Mouse (Mus musculus): Measurements from ENCODE around the gene Arid4a.
A peak's percentile ranks its signal among the peaks of the same experiment; 100 is the strongest.
"Not testable (repeated sequence)": the region's sequence is repeated elsewhere in the genome, so short reads cannot be mapped to it uniquely, and the experiment has no call there.

The Arid4a gene

DNA sequence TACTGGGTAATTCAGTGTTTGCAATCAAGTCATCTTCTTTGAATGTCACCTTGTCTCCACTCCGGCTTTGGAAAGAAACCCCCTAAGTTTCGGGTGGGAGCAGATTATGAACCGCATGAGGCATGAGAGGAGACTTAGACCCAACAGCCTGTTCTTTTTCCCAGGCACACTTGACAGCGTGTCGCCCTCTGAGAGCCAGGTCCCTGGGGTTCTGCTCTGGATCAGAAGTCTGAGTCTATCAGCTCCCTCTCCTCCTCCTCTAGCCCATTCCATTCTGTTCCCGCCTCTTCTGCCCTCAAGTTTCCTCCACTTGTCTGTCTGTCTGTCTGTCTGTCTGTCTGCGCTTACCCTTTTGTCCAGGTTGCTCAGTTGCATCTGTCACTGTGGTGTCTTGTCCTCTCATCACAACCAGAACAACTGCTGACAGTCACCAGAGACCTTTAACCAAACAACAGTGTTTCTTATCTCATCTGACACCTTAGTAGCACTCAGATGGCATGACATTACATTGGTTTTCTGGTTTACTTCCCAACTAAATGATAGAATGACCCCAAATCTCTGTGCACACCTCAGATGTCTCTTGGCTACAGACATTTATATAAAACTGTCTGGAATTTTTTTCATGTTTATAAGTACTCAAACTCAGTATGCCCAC is 36.7 kb downstream of the Arid4a start:
- no peak for DNase-seq (ENCODE audit: low read depth, low spot score)

DNA sequence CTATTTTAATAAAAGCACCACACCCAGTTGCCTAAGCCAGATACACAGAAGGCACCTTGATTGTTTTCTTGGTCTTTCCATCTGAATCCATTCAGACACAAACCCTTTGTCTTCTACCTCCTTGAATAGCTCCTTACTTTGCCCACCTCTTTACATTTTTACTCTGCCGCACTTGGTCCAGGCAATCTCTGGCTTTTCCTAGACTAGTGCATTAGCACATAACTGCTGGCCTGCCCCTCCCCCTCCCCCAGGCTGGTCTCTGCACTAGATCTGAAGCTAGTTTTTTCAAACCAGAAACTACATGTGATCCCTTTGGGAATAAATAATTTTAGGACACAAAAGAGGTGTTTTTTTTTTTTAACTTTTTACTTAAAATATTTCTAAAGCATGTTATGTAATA is 37.2 kb downstream of the Arid4a start:
- DNase-seq (ENCODE audit: low read depth, low spot score): no peak

DNA sequence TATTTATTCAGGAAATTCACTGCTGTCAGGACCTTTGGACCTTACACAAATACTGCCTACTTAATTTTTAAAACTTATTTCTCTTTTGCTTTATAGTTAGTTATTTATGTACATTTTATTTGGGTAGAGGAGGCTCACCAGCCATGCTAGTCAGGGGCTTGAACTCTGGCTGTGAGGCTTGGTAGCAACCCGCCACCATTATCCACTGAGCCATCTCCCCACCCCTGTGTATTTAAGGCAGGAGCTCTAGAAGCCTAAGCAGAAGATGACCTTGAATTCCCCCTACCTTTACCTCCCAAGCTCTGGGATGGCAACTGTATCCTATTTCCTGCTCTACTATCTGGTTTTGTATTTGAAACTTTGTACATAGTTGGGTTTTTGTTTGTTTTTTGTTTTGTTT is 37.7 kb downstream of the Arid4a start:
- DNase-seq (ENCODE audit: low read depth, low spot score): no peak

DNA sequence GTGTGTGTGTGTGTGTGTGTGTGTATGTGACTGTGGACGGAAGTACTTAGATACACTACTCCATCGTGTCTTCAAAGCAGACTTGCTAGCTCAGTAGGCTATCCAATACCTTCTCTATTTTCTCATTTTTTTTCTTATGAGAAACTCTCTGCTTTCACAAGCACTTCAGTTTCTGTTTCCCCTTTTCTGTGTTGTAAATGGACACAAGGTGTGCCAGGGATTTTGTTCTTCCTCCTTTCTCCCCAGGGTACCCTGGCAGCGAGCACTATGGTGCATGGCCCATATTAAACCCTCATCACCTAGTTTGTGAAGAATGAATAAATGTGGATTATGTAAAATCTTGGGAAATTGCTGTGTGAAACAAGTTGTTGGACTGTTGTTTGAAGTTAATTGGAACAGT is 39.7 kb downstream of the Arid4a start:
- no peak for DNase-seq (ENCODE audit: low read depth, low spot score)

DNA sequence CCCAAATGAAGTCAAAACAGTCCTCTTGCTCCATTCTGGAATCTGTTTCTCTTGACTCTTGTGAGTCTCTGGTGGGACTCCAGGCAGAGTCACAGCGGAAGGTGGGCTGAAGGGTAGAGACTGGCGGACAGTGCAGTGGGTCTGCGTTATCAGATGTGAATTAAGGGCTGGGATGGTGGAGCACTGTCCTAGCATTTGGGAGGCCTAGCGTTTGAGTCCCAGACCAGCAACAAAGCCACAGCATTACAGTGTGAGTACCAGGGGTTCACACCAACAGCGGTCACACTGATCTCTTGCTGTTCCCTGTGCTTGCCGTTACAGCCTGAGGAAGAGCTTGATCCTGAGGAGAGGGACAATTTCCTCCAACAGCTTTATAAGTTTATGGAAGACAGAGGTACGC is 44.0 kb downstream of the Arid4a start:
- no peak for DNase-seq (ENCODE audit: low read depth, low spot score)

DNA sequence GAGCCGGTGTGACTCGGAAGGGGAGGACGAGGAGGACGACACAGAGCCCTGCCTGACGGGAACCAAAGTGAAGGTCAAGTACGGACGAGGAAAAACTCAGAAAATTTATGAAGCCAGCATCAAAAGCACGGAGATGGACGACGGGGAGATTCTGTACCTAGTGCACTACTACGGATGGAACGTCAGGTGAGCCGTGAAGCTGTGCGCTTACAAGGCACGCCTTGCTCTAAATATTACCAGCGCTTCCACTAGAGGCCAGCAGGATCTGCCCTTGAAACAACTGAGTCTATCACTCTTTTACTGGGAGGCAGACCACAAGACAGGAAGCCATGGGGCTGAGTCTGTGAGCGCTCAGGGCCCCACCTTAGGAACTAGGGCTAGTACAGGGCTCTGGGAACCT is 54.1 kb downstream of the Arid4a start:
- no peak for DNase-seq (ENCODE audit: low read depth, low spot score)

DNA sequence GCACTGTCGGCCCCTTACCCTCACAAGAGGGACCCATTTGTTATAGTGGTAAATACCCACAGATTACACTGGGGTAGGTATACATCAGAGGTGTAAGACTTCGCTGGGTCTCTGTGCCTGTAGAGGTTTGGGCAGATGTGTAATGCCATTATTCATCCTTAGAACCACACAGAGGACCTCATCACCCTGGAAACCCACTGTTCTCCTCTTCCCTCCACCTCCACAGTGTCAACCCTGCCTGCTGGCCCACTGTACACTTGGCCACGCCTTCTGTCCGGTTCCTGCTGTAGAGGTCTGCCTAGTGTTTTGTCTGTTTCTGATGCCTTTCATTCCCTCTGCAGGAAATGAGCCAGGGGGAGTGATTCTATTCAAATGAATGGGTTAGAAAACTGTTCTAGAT is 56.3 kb downstream of the Arid4a start:
- DNase-seq (ENCODE audit: low read depth, low spot score): no peak

DNA sequence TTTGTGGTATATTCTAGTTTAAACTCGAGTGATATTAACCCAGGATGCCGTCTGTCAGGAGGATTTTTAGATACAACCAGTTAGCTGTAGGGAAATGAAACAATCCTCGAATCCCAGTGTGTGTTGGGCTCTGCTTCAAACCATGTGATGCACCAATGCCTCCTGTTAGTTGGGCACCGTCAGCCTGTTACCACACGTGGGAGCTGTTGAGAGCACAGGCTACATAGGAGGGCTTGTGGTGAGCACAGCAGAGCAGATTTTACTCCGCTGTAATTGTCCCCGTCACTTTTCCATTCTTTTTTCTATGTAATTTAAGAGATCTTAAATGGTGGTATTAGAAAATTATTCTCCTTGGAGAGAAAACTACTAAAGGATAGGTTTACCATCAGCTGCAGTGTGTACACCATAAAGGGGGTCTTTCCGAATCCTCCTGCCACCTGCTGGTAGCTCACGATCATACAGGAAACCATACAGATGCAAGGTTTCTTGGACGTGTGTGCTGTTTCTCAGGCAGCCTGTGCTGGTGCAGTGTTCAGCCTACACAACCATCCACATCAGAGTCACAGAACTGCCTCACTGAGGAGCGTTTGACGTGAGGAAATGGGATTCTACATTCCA is 57.4 kb downstream of the Arid4a start:
- DNase-seq (ENCODE audit: low read depth, low spot score): peak; percentile 38

DNA sequence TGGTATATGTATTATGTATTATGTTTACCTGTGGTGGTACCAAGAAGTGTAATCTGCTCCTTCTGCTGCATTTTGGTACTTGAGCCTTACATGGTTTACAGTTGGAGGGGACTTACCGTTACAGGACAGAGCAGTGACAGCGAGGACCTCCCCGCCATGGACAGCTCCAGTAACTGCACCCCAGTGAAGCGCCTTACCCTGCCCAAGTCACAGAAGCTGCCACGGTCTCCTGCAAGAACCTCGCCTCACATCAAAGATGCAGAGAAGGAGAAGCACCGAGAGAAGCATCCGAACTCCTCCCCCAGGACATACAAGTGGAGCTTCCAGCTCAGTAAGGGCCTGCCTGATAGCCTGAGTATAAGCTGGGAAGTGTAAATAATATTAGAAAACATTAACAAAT is 70.5 kb downstream of the Arid4a start:
- DNase-seq (ENCODE audit: low read depth, low spot score): no peak

DNA sequence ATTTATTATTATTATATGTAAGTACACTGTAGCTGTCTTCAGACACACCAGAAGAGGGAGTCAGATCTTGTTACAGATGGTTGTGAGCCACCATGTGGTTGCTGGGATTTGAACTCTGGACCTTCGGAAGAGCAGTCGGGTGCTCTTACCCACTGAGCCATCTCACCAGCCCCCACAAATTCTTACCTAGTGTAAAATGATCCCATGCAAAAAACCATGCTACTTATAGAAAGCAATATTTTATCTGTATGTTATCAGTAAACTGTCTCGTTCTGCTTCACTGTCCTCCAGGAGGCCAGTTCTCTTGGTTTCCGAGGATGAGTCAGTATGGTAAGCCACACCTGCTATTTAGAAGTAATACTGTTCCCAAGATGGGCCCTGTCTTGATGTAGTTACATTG is 88.5 kb downstream of the Arid4a start:
- not testable (repeated sequence) for DNase-seq (ENCODE audit: low read depth, low spot score)

DNA sequence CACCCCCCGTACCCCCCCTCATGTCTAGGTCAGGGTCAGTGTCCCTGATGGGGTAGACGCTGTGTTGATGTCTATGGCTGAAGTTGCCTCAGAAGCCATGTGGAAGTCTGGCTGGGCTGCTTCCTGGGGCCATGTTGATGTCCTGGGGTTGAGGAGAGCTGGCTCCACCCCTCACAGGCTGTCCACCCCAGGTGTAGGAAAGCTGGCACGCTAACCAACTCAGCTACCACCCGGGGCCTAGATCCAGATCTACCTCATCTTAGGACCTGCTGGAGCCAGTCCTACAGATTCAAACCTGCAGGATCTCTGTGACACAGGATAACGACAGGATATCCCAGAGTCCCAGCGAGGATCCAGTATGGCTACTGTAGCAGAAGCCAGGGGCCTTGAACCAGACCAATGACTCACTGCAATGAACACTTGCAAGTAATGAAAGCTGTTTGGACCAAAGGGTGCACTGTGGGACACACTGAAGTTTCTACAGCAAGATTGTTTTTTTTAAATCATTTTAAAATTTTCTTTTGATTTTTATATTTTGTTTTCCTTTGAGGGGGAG is 91.5 kb downstream of the Arid4a start:
- no peak for DNase-seq (ENCODE audit: low read depth, low spot score)

DNA sequence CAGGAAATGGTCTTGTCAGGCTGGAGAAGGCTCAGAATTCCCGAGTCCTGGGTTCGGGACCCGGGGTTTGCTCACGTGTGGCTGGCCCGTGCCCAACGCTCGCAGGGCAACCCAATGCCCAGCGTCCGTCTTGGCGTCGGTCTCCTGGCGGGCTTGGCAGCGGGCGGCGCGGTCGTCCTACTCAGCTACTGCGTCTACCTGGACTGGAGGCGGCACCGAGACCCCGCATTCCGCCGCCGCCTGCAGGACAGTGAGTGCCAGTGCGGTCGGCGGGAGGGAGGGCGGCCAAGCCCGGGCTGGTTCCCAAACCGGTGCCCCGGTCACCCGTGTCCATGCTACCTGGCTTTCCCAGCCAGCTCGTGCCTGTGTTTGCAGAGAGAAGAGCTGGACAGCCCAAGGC is 95.5 kb downstream of the Arid4a start, which contains the start of gene Tomm20l:
Gene Tomm20l (plus strand): TSS at position 98 of the 400 bp plus-strand sequence.
- DNase-seq (ENCODE audit: low read depth, low spot score): no peak

DNA sequence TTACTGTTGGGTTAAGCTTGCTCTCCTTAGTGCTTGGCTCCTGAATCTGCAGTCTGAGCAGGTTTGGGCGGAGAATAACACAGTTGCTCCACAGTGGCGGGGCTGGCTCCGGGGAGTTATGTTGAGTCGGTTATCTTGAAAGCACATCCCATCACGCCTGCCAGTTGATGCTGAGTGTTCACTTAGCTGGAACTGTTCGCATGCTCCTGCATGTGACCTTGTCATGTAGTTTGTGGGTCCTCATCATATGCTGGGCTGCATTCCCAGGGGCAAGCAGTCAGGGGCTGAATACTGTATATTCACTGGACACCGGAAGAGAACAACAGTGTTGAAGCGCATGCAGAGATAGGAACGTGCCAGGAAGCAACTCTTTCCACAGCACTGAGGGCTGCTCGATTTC is 97.3 kb downstream of the Arid4a start:
- DNase-seq (ENCODE audit: low read depth, low spot score): no peak

DNA sequence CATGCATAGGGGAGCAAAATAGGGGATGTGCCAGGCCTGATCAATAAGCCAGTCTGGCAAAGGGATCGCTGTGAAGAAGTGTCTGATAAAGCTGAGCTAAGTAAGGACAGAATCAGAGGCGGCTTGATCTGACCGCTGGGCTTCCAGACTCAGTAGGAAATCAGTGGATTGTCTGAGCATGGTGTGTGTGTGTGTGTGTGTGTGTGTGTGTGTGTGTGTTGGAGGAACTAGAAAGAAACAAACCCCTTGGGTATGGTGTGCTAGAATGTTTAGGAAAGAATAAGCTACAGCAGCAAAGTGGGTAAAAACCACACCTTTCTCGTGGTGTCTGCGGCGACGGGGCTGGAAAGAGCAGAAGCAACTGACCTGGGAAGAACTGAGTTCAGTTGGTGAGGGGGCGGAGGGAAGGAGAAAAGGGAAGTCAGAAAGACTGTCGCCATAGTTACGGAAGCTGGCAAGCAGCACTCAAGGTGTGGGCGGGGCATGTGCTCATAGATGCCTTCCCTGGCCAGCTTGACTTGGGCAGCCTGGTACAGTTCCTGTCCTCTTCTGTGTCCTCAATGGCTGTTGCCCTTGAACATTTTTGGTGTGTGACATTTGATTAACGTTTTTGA is 98.0 kb downstream of the Arid4a start:
- DNase-seq (ENCODE audit: low read depth, low spot score): peak; percentile 81

DNA sequence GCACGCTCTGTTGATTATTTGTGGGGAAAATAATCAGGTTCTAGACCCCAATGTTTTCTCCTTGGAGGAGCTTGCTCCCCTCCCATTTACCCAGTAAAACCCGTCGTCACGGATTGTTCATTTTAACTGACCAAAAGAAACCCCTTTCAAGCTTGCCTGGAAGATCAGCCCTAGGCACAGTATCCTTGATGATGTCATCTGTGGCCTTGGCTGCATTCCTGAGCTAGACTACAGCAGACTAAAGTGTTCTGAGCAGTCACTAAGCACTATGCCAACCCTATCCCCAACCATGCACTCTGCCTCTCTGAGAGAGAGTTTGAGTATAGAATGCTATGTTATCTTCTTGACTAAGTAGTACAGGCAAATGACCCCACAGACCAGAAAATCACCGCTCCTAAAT is 100.6 kb downstream of the Arid4a start:
- no peak for DNase-seq (ENCODE audit: low read depth, low spot score)

DNA sequence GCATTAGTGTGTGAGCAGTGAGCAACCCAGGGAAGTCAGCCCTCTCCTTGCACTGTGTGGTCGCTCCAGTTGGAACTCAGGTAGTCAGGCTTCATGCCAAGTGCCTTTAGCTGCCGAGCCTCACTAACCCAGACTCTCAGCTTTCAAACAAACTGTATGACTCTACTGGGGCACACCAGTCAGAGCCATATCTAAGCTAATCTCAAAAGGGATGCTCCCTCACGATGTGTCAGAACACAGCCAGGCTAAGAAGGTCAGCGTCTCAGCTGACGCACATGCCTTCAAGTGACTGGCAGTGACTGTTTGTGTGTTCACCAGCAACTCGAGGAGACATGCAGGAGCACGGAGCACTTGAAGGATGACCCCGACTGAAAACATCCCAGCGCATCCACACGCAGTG is 106.9 kb downstream of the Arid4a start:
- DNase-seq (ENCODE audit: low read depth, low spot score): no peak

DNA sequence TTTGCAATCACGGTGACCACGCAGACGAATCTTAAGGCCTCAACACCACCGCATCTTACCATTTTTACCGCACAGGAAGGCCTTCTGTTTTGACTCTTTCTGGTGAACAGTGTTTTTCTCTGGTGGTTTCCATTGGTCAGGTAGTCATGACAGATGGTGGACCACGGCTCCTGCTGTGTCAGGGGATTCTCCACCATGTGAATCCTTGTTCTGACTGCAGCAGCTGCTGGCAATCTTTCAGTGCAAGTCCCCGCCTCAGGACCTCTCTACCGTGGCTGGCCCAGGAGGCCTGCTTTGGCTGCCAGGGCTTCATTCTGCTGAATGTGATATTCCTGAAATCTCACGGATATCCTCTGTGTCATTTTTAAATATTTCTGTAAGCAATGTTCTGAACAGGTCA is 107.5 kb downstream of the Arid4a start:
- DNase-seq (ENCODE audit: low read depth, low spot score): no peak

DNA sequence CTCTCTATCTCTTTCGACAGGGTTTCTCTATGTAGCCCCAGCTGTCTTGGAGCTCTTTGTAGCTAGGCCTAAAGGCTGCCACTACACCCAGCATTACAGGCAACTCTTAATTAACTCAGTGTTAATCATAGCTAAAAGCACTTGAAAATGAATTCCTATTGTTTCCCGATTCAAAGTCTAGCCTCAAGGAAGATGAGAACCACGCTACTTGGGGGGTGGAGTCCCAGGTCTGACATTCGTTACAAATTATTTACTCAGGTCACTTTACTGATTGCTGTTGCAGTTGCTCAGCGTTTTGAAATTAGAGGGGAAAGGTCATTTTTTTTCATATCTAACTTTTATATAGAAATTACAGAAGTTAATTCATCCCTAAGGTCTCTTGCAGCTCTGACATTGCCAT is 119.8 kb downstream of the Arid4a start:
- no peak for DNase-seq (ENCODE audit: low read depth, low spot score)

DNA sequence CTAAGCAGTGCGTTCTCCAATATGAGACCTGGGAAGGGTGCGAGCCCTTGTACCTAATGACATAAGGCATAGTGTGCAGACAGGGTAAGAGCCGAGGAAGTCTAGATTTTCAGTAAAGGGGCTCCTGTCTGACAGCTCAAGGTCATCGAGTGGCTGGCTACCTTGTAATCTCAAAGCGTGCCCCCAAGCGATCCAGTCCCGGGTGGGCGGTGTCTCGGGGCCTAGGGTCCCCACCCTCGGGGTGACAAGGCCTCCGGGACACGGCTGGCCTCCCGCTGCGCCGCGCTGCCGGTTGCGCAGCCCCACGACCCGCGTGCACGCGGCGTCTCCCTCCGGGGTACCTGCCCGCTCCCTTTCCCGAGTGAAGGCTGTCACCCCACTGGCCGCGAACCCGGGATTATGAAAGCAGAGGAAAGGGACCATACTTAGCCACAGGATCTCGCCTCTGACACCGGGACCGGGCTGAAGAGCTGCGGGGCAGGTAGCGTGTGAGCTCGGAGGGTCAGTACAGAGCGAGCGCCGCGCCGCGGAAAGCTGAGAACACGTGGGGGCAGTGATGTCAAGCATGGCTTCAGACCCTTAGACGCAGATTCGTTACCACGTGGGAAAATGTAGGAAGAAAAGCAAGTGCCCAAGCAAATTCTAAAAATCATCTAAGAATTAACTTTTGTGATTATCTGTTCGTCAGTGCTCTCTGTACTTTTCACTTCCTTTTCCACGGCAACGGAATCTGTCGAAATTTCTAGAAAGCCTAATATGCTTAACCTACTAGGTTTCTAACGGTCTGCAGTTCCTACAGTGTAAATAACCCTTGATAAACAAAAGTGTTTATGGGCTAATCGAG is 120.6 kb downstream of the Arid4a start, which contains the start of the genes Timm9 and 2700049A03Rik:
Gene Timm9 (minus strand): TSS at position 555 of the 844 bp plus-strand sequence.
Gene 2700049A03Rik (plus strand): TSS at position 719 of the 844 bp plus-strand sequence.
- DNase-seq (ENCODE audit: low read depth, low spot score): no peak

DNA sequence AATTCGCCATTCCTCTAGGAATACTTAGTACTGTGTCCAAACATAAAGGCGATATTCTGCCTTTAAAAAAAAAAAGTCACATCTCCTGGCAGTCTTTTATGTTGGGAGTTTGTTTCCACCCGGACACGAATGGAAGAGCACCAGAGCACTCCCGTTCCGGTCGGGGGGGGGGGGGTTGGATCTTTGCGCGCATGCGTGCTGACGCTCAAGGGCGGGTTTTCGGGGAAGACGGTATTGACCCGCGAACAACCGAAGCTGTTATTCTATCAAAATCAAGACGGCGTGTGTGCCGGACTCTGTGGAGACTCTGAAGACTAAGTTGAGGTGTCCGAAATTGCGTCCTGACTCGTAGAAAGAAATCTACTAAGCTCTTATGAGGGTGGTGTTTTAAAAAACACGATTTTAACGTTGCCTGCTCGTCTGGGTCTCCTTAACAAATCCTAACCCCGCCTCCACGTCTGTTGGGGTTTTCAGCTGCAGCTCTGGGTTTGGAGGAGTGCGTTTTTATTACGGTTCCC is 121.2 kb downstream of the Arid4a start:
- peak; percentile 93 for DNase-seq (ENCODE audit: low read depth, low spot score)

DNA sequence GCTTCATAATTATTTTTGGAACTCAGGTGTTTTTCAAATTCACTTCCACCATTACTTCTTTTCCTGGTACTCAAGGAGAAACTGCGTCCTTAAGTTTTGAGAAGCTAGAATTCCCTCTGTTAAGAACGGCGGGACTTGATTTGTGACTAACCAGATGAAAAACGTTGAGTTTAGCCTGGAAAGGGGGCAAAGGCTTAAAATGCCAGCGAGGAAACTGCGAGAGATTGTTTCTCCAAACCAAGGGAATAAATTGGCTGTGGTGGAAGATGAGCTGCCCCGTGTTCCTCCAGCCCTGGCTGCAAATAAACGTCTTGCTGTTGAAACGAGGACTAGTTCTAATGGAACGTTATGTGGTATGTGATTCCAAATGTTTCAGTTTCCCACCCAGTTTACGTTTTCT is 121.9 kb downstream of the Arid4a start:
- DNase-seq (ENCODE audit: low read depth, low spot score): no peak
